Mouse (Mus musculus): ENCODE measurements around the gene Olfr1406.
"Not testable (repeated sequence)": the region's sequence is repeated elsewhere in the genome, so short reads cannot be mapped to it uniquely, and the experiment has no call there.

The Olfr1406 gene

GRCm38 (mm10) chr1:173190540-173190939 is at the start of gene Olfr1406:
Gene Olfr1406 (minus strand): TSS chr1:173190640.
- DNase-seq (ENCODE audit: low read depth, low spot score), result no peak

- not testable (repeated sequence) for DNase-seq (ENCODE audit: low read depth, low spot score)
These were observed 46.6 kb upstream of the Olfr1406 start for GRCm38 (mm10) chr1:173237004-173237403.

GRCm38 (mm10) chr1:173227081-173227480 is 36.6 kb upstream of the Olfr1406 start, which contains the start of gene Fcer1a:
Gene Fcer1a (minus strand): TSS chr1:173227214.
- DNase-seq (ENCODE audit: low read depth, low spot score), result no peak

- no peak for DNase-seq (ENCODE audit: low read depth, low spot score)
These were observed 26.0 kb upstream of the Olfr1406 start for GRCm38 (mm10) chr1:173216481-173216880.

- DNase-seq (ENCODE audit: low read depth, low spot score), result no peak
These were observed 21.7 kb upstream of the Olfr1406 start, which contains the start of gene Olfr1404 for GRCm38 (mm10) chr1:173212092-173212491. Gene Olfr1404 (plus strand): TSS chr1:173212392.

- no peak for DNase-seq (ENCODE audit: low read depth, low spot score)
These were observed 7.1 kb upstream of the Olfr1406 start, which contains the start of gene Olfr218 for GRCm38 (mm10) chr1:173197508-173197907. Gene Olfr218 (plus strand): TSS chr1:173197808.

- DNase-seq (ENCODE audit: low read depth, low spot score), result no peak
These were observed 5.9 kb upstream of the Olfr1406 start for GRCm38 (mm10) chr1:173196359-173196758.

GRCm38 (mm10) chr1:173192059-173192458 is 1.6 kb upstream of the Olfr1406 start:
- DNase-seq (ENCODE audit: low read depth, low spot score), result no peak

- no peak for DNase-seq (ENCODE audit: low read depth, low spot score)
These were observed 16.1 kb downstream of the Olfr1406 start for GRCm38 (mm10) chr1:173174154-173174842.

- DNase-seq (ENCODE audit: low read depth, low spot score), result no peak
These were observed 53.2 kb downstream of the Olfr1406 start, which contains the start of gene Olfr1408 for GRCm38 (mm10) chr1:173137274-173137673. Gene Olfr1408 (minus strand): TSS chr1:173137374.

Measured in retina, adult 2 months (tissue).